In genomic region chr2:121832484-121832894, GRCm38 (mm10) we compare ENCODE assay signal across 8 mouse cellular contexts. TPM values are rescaled to one million over a fixed set of nuclear protein-coding genes. Genes with fewer than 3 reads are reported as not detected.
DNase-seq lines count a peak whose midpoint lies in the region; ATAC-seq and TF ChIP-seq lines count a peak whose summit lies in the region.

No protein-coding gene starts in this region.

- ATAC-seq in intestine, postnatal 0 days = no peak
- no peak for ATAC-seq in intestine, embryonic 15.5 days
- peak; percentile 75 for ATAC-seq in forebrain, embryonic 14.5 days
- peak; percentile 42; the same call in 1 of the 2 replicates for ATAC-seq in midbrain, embryonic 15.5 days (replicated peaks)

- WGBS in intestine, postnatal 0 days = 9% methylated on average over 5 of the region's 5 CpGs
- 6% methylated on average over 5 of the region's 5 CpGs for WGBS in intestine, embryonic 15.5 days
- WGBS in forebrain, embryonic 14.5 days = 11% methylated on average over 5 of the region's 5 CpGs
- WGBS in hindbrain, embryonic 10.5 days = 9% methylated on average over 5 of the region's 5 CpGs
- 6% methylated on average over 5 of the region's 5 CpGs for WGBS in midbrain, embryonic 15.5 days

- no peak overlapping the region for H3K9ac ChIP-seq in intestine, postnatal 0 days (ENCODE audit: low read depth, low read length)
- H3K9ac ChIP-seq in intestine, embryonic 15.5 days = no peak overlapping the region
- H3K9ac ChIP-seq in forebrain, embryonic 14.5 days (ENCODE audit: low read length) = no peak overlapping the region
- H3K9ac ChIP-seq in midbrain, embryonic 15.5 days = no peak overlapping the region

- H3K4me1 ChIP-seq in intestine, postnatal 0 days (replicated peaks; ENCODE audit: control insufficient read depth, insufficient read depth, low read length) = no peaks in the 10 kb centered on the region
- no peaks in the 10 kb centered on the region for H3K4me1 ChIP-seq in intestine, embryonic 15.5 days (replicated peaks)
- no peaks in the 10 kb centered on the region for H3K4me1 ChIP-seq in forebrain, embryonic 14.5 days (ENCODE audit: control insufficient read depth, insufficient read depth, low read length)
- no peaks in the 10 kb centered on the region; the same call in 1 of the 2 replicates for H3K4me1 ChIP-seq in hindbrain, embryonic 10.5 days (replicated peaks)
- H3K4me1 ChIP-seq in midbrain, embryonic 15.5 days = peaks cover 4% of the 10 kb centered on the region; the same call in 1 of the 2 replicates

- H3K36me3 ChIP-seq in intestine, postnatal 0 days (ENCODE audit: control insufficient read depth, insufficient read depth) = no peaks in the 10 kb centered on the region
- no peaks in the 10 kb centered on the region for H3K36me3 ChIP-seq in intestine, embryonic 15.5 days
- H3K36me3 ChIP-seq in forebrain, embryonic 14.5 days (ENCODE audit: control insufficient read depth, insufficient read depth, low read length) = no peaks in the 10 kb centered on the region
- no peaks in the 10 kb centered on the region for H3K36me3 ChIP-seq in hindbrain, embryonic 10.5 days
- no peaks in the 10 kb centered on the region for H3K36me3 ChIP-seq in midbrain, embryonic 15.5 days (replicated peaks)

- intact Hi-C loops in left cerebral cortex, adult 2 months (cut with DNase I) = loop anchor here (1.0 kb wide), 1 partner anchor 261 kb away; no protein-coding TSS in a partner anchor

- DNase-seq in c-Kit-positive CD71-negative TER-119-negative erythroid progenitor cells, embryonic 14.5 days (ENCODE audit: low read depth) = peak; percentile 60
- DNase-seq in forebrain, embryonic 14.5 days (ENCODE audit: low spot score) = peak; percentile 85
- DNase-seq in hindbrain, embryonic 10.5 days (ENCODE audit: low spot score) = peak; percentile 59
- peak; percentile 32 to 50 for DNase-seq in left cerebral cortex, adult 2 months (ENCODE audit: extremely low spot score in 1 of 2, low spot score in 2 of 2)
- DNase-seq in telencephalon, adult 2 months (ENCODE audit: low read depth, low spot score) = peak; percentile 55

- H3K4me3 ChIP-seq in intestine, postnatal 0 days (ENCODE audit: low read depth, low read length) = no peak overlapping the region
- no peak overlapping the region for H3K4me3 ChIP-seq in intestine, embryonic 15.5 days (replicated peaks)
- no peak overlapping the region for H3K4me3 ChIP-seq in forebrain, embryonic 14.5 days (ENCODE audit: low read depth, low read length)
- H3K4me3 ChIP-seq in hindbrain, embryonic 10.5 days = no peak overlapping the region
- no peak overlapping the region for H3K4me3 ChIP-seq in left cerebral cortex, adult 2 months
- no peak overlapping the region for H3K4me3 ChIP-seq in midbrain, embryonic 15.5 days

- H3K27ac ChIP-seq in intestine, postnatal 0 days (ENCODE audit: low read depth, low read length) = no peak overlapping the region
- no peak overlapping the region for H3K27ac ChIP-seq in intestine, embryonic 15.5 days
- H3K27ac ChIP-seq in forebrain, embryonic 14.5 days (ENCODE audit: low read depth, low read length) = no peak overlapping the region
- peak overlapping the region; percentile 23; the same call in 1 of the 2 replicates for H3K27ac ChIP-seq in hindbrain, embryonic 10.5 days
- H3K27ac ChIP-seq in left cerebral cortex, adult 2 months = no peak overlapping the region
- no peak overlapping the region for H3K27ac ChIP-seq in midbrain, embryonic 15.5 days

- H3K4me2 ChIP-seq in intestine, postnatal 0 days (replicated peaks; ENCODE audit: low read depth) = no peak overlapping the region
- no peak overlapping the region for H3K4me2 ChIP-seq in intestine, embryonic 15.5 days (replicated peaks)
- no peak overlapping the region for H3K4me2 ChIP-seq in forebrain, embryonic 14.5 days (ENCODE audit: low read length)
- H3K4me2 ChIP-seq in midbrain, embryonic 15.5 days = no peak overlapping the region

- H3K9me3 ChIP-seq in intestine, postnatal 0 days (ENCODE audit: control insufficient read depth) = no peaks in the 10 kb centered on the region
- no peaks in the 10 kb centered on the region for H3K9me3 ChIP-seq in intestine, embryonic 15.5 days
- H3K9me3 ChIP-seq in forebrain, embryonic 14.5 days (replicated peaks; ENCODE audit: control insufficient read depth, low read length) = no peaks in the 10 kb centered on the region
- no peaks in the 10 kb centered on the region for H3K9me3 ChIP-seq in hindbrain, embryonic 10.5 days
- no peaks in the 10 kb centered on the region for H3K9me3 ChIP-seq in midbrain, embryonic 15.5 days

- TF ChIP-seq CTCF in intestine, postnatal 0 days (IDR thresholded peaks at IDR 0.05; ENCODE audit: low read depth) = peak; percentile 85
- TF ChIP-seq CTCF in left cerebral cortex, adult 2 months (IDR thresholded peaks at IDR 0.05) = peak; percentile 79

- no peaks in the 10 kb centered on the region for H3K27me3 ChIP-seq in intestine, postnatal 0 days (replicated peaks; ENCODE audit: control insufficient read depth, insufficient read depth, low read length)
- H3K27me3 ChIP-seq in intestine, embryonic 15.5 days (replicated peaks) = no peaks in the 10 kb centered on the region
- no peaks in the 10 kb centered on the region for H3K27me3 ChIP-seq in forebrain, embryonic 14.5 days (replicated peaks; ENCODE audit: control insufficient read depth, insufficient read depth, low read length)
- no peaks in the 10 kb centered on the region for H3K27me3 ChIP-seq in hindbrain, embryonic 10.5 days (ENCODE audit: insufficient read depth, poor library complexity, severe bottlenecking)
- no peaks in the 10 kb centered on the region for H3K27me3 ChIP-seq in midbrain, embryonic 15.5 days (replicated peaks)

RNA-seq across cellular contexts. Expression of gene Frmd5, which starts 25.6 kb away (rescaled TPM):
- polyA plus RNA-seq in intestine, postnatal 0 days (2015; fragmentation: Nextera tagmentation; extraction: Ambion mirVana) = 0.50 and 0.61 TPM in 2 replicates
- polyA plus RNA-seq in intestine, embryonic 15.5 days (2015; fragmentation: Nextera tagmentation; extraction: Ambion mirVana) = 2.5 and 2.6 TPM in 2 replicates
- polyA plus RNA-seq in forebrain, embryonic 14.5 days (2014; fragmentation: Nextera tagmentation; extraction: Ambion mirVana) = 26.9 and 29.1 TPM in 2 replicates
- 10.8 and 15.3 TPM in 2 replicates for polyA plus RNA-seq in hindbrain, embryonic 10.5 days (2016; fragmentation: Nextera tagmentation; extraction: Ambion mirVana)
- 10 to 100 TPM; 53.8 to 56.3 TPM for total RNA-seq in left cerebral cortex, adult 2 months (2021)
- polyA plus RNA-seq in midbrain, embryonic 15.5 days (2015; fragmentation: Nextera tagmentation; extraction: Ambion mirVana) = 30.7 and 33.9 TPM in 2 replicates

RNA-seq across cellular contexts. Expression of gene Casc4, which starts 34.3 kb away (rescaled TPM):
- 12.5 and 14.5 TPM in 2 replicates for polyA plus RNA-seq in intestine, postnatal 0 days (2015; fragmentation: Nextera tagmentation; extraction: Ambion mirVana)
- 16.3 and 19.6 TPM in 2 replicates for polyA plus RNA-seq in intestine, embryonic 15.5 days (2015; fragmentation: Nextera tagmentation; extraction: Ambion mirVana)
- 15.0 and 17.0 TPM in 2 replicates for polyA plus RNA-seq in forebrain, embryonic 14.5 days (2014; fragmentation: Nextera tagmentation; extraction: Ambion mirVana)
- polyA plus RNA-seq in hindbrain, embryonic 10.5 days (2016; fragmentation: Nextera tagmentation; extraction: Ambion mirVana) = 15.4 and 16.0 TPM in 2 replicates
- total RNA-seq in left cerebral cortex, adult 2 months (2021) = 100 to 1,000 TPM in 1 of 2 experiments, 10 to 100 TPM in 1; 96.5 to 105 TPM
- 27.5 and 33.1 TPM in 2 replicates for polyA plus RNA-seq in midbrain, embryonic 15.5 days (2015; fragmentation: Nextera tagmentation; extraction: Ambion mirVana)

Comparison
In these comparisons a context has a peak if more than half of its experiments do, and no peak if none do; other contexts are left out.
1. ATAC-seq: peak in forebrain, embryonic 14.5 days (single experiment) and midbrain, embryonic 15.5 days (single experiment); none in intestine, postnatal 0 days (single experiment) and intestine, embryonic 15.5 days (single experiment).
2. Peak in every context shown above with its lines, with median percentiles within 50 percentile points of each other: DNase-seq.